Mouse (Mus musculus): ENCODE results near the gene Carmil3. TPM values are rescaled to one million over a fixed set of nuclear protein-coding genes. Genes with fewer than 3 reads are reported as not detected.

The Carmil3 gene
- total and polyA plus RNA-seq, 3 experiments = 1.9 to 6.0 (median 2.3) TPM

DNA sequence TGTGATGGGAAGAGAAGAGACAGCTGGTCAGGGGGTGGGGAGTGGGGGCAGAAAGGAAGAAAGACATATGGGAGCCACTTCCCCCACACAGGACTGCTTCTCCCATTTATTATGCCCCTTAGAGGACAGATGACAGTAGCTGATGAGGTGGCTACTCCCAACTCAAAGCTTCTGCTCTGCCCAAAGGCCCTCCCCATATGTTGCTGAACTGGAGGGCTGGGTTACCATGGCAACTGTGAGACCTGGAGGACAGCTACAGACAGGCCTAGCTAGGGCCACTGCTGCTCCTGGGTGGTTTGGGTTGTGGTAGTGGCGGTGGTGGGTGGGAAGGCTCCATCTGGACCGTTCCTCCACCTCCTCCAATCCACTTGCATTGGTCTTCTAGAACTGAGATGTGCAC lies 28.4 kb downstream of the Carmil3 start:
- Histone ChIP-seq H3K36me3 (replicated peaks in 1 of 2; ENCODE audit: control insufficient read depth in 1 of 2, insufficient read depth in 1 of 2, low read length in 1 of 2) (no peaks in the 10 kb centered on the region), H3K9me3 (replicated peaks; ENCODE audit: low read length) (no peaks in the 10 kb centered on the region), H3K79me2 (replicated peaks; ENCODE audit: control insufficient read depth, extremely low read depth, insufficient read depth, poor library complexity, severe bottlenecking) (no peaks in the 10 kb centered on the region), H3K4me2 (ENCODE audit: insufficient read depth, low read depth, poor library complexity, severe bottlenecking) (no peak overlapping the region), H3K27ac (ENCODE audit: insufficient read depth, low read depth) (no peak overlapping the region), H3K9ac (ENCODE audit: insufficient read depth, low read depth) (no peak overlapping the region), H3K4me1 (ENCODE audit: control insufficient read depth in 1 of 2, insufficient read depth in 2 of 2) (peaks cover 2 to 20% of the 10 kb centered on the region in 2 experiments; a peak in 2 of 4 replicates), H3K4me3 (replicated peaks in 1 of 3; ENCODE audit: low read depth in 2 of 3, low read length in 2 of 3, poor library complexity in 1 of 3) (no peak overlapping the region), H3K27me3 (replicated peaks) (peaks cover 76% of the 10 kb centered on the region)
- dilution Hi-C loops (cut with MboI; ENCODE audit: extremely low pct_ligation_motif_present, extremely low pct_unique_long_range_greater_than_20kb, low sequenced_read_pairs) = no loop called here
- DNase-seq (ENCODE audit: extremely low read depth) = no peak
- in situ Hi-C loops (cut with MboI; ENCODE audit: low pct_ligation_motif_present, low pct_unique_long_range_greater_than_20kb, low sequenced_read_pairs) = no loop called here
- no peak for TF ChIP-seq CHD1 (IDR thresholded peaks at IDR 0.05; ENCODE audit: low read depth, low read length)
- TF ChIP-seq ZMIZ1 (IDR thresholded peaks at IDR 0.05; ENCODE audit: low read depth, low read length) = no peak
- TF ChIP-seq TCF12 (IDR thresholded peaks at IDR 0.05; ENCODE audit: low read depth, low read length) = no peak
- TF ChIP-seq ZC3H11A (IDR thresholded peaks at IDR 0.05; ENCODE audit: low read depth, low read length) = no peak
- no peak for TF ChIP-seq USF1 (IDR thresholded peaks at IDR 0.05; ENCODE audit: low read depth, low read length)
- TF ChIP-seq JUN (IDR thresholded peaks at IDR 0.05; ENCODE audit: insufficient read depth, low read depth, low read length) = no peak
- TF ChIP-seq MAZ (IDR thresholded peaks at IDR 0.05; ENCODE audit: low read depth, low read length) = no peak
- TF ChIP-seq MEF2A (IDR thresholded peaks at IDR 0.05; ENCODE audit: borderline replicate concordance, low read depth, low read length) = no peak
- TF ChIP-seq RAD21 (IDR thresholded peaks at IDR 0.05; ENCODE audit: low read depth, low read length) = no peak
- TF ChIP-seq UBTF (IDR thresholded peaks at IDR 0.05; ENCODE audit: low read depth, low read length) = no peak
- no peak for TF ChIP-seq IRF4 (IDR thresholded peaks at IDR 0.05; ENCODE audit: low read depth, low read length)

DNA sequence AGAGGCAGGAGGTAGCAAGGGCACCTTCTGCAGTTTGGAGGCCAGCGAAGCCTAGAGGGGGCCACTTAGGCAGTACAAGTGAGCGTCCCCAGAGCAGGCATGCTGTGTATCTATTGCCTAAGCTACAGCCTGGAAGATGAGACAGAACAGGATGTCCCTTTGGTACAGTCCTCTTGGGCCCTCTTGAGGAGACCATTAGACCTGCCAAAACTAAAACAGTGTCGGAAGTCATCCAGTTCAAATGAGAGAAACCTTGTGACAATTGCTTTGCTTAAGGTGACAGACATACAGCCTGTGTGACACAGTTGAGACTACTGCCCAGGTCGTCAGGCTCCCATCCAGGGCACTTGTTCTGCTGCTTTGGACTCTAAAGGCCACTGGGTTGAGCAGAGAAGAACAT lies 29.2 kb downstream of the Carmil3 start:
- DNase-seq (ENCODE audit: extremely low read depth) = no peak
- Histone ChIP-seq H3K9ac (ENCODE audit: insufficient read depth, low read depth) (no peak overlapping the region), H3K4me2 (ENCODE audit: insufficient read depth, low read depth, poor library complexity, severe bottlenecking) (no peak overlapping the region), H3K27me3 (replicated peaks) (peaks cover 74% of the 10 kb centered on the region), H3K79me2 (replicated peaks; ENCODE audit: control insufficient read depth, extremely low read depth, insufficient read depth, poor library complexity, severe bottlenecking) (no peaks in the 10 kb centered on the region), H3K36me3 (replicated peaks in 1 of 2; ENCODE audit: control insufficient read depth in 1 of 2, insufficient read depth in 1 of 2, low read length in 1 of 2) (no peaks in the 10 kb centered on the region), H3K9me3 (replicated peaks; ENCODE audit: low read length) (no peaks in the 10 kb centered on the region), H3K4me3 (replicated peaks in 1 of 3; ENCODE audit: low read depth in 2 of 3, low read length in 2 of 3, poor library complexity in 1 of 3) (no peak overlapping the region), H3K4me1 (ENCODE audit: control insufficient read depth in 1 of 2, insufficient read depth in 2 of 2) (peaks cover 2 to 27% of the 10 kb centered on the region in 2 experiments; a peak in 2 of 4 replicates), H3K27ac (ENCODE audit: insufficient read depth, low read depth) (no peak overlapping the region)
- in situ Hi-C loops (cut with MboI; ENCODE audit: low pct_ligation_motif_present, low pct_unique_long_range_greater_than_20kb, low sequenced_read_pairs) = no loop called here
- dilution Hi-C loops (cut with MboI; ENCODE audit: extremely low pct_ligation_motif_present, extremely low pct_unique_long_range_greater_than_20kb, low sequenced_read_pairs) = no loop called here
- TF ChIP-seq ZNF384 (IDR thresholded peaks at IDR 0.05; ENCODE audit: low read depth, low read length) (no peak), SMC3 (IDR thresholded peaks at IDR 0.05; ENCODE audit: low read depth, low read length) (peak; percentile 28; the same call in 1 of the 2 replicates), CHD1 (IDR thresholded peaks at IDR 0.05; ENCODE audit: low read depth, low read length) (no peak), RAD21 (IDR thresholded peaks at IDR 0.05; ENCODE audit: low read depth, low read length) (peak; percentile 55), CTCF (conservative IDR thresholded peaks at IDR 0.05 in 1 of 2, IDR thresholded peaks at IDR 0.05 in 1 of 2; ENCODE audit: low read depth in 2 of 2, low read length in 2 of 2) (peak in 1 of 2 experiments; percentile 54; a peak in 2 of 4 replicates)

All from CH12.LX (cell line).